Mouse (Mus musculus) small intestine, adult 2 months (tissue): ENCODE measurements around the gene Rarb.

Experiments
- CTCF ChIP-seq: fragments of 200-500 bp; IDR thresholded peaks from 2 replicates; pipeline ENCODE4 v1.5.1; 2012; ENCODE audit warnings: low read depth, mild to moderate bottlenecking, control low read depth, inconsistent platforms, low read length, moderate library complexity, mixed read lengths; ENCODE audit not compliant: insufficient replicate concordance, insufficient read length; ENCODE audit errors: extremely low read depth
- POLR2A ChIP-seq: fragments of 200-500 bp; IDR thresholded peaks from 2 replicates; pipeline ENCODE4 v1.6.1; 2012; ENCODE audit warnings: low read depth, mild to moderate bottlenecking, control low read depth, inconsistent platforms, low read length, moderate library complexity

GRCm38 (mm10) chr14:16526120-16526519 lies 292.8 kb downstream of the Rarb start:
- TF ChIP-seq POLR2A = no peak
- TF ChIP-seq CTCF = no peak
